Mouse (Mus musculus) frontal cortex, postnatal 14 days (tissue): ENCODE measurements around the gene Lmnb2.
A peak's percentile ranks its signal among the peaks of the same experiment; 100 is the strongest.

Source experiments
- DNase-seq, 2 experiments: peaks; one replicate each; pipeline ENCODE4 v3.0.0; 2022; ENCODE audit warnings: low spot score in 2 of 2

Lmnb2 gene

DNA sequence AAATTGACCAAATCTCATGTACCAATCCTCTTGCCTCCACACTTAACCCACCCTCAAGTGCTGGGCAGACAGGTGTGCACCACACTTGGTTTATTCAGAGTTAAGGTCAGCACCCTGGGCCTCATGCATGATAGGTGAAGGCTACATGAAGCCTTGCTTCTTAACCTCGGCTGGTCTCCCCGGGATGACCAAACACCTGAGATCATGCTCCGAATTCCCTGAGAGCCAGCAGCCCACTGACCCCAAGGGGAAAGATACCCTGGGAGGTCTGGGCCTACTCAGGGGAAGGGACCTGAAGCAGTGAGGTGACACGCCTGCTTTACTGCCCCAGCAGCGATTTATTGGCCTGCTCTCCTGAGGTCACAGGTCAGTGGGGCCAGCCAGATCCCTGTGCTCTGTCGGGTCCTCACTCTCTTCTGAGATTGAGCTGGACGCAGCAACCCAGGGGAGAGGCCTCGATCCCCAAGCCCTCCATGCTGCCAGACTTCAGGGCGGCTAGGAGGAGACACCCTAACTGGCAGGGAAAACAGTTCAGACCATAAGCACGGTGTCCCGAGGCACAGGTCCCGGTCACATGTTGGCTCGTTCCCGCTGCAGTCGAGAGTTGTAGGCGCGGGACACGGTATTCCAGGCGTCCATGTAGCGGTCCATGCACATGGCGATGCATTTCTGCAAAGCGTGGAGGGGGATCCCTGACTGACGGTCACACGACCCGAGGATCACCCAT is 18.3 kb downstream of the Lmnb2 start:
- DNase-seq, result no peak

- DNase-seq, result no peak
These were observed 19.0 kb downstream of the Lmnb2 start for GRCm38 (mm10) chr10:80899074-80899473.

DNA sequence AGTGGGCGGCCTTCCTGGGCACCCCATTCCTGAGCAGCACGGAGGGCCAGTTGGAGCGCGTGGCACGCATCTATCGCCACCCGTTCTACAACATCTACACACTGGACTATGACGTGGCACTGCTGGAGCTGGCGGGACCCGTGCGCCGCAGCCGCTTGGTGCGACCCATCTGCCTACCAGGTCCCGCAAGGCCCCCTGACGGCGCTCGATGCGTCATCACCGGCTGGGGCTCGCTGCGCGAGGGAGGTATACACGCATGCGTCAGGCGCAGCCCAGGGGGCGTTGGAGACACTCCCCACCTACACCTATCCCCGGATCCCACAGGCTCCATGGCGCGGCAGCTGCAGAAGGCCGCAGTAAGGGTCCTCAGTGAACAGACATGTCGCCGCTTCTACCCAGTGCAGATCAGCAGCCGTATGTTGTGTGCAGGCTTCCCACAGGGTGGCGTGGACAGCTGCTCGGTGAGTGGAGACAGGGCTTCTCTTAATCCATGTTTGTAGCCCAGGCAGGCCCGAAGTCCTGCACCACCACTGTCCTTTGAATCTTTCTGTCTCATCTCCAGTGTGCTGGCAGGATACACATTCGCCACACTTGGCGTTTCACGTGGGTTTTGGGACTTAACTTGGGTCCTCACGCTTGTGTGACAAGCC is 20.1 kb downstream of the Lmnb2 start:
- peak in 1 of 2 experiments; percentile 55 for DNase-seq

- DNase-seq, result no peak
These were observed 21.2 kb downstream of the Lmnb2 start for GRCm38 (mm10) chr10:80896581-80897485.

- no peak for DNase-seq
These were observed 22.3 kb downstream of the Lmnb2 start for GRCm38 (mm10) chr10:80895697-80896096.

DNA sequence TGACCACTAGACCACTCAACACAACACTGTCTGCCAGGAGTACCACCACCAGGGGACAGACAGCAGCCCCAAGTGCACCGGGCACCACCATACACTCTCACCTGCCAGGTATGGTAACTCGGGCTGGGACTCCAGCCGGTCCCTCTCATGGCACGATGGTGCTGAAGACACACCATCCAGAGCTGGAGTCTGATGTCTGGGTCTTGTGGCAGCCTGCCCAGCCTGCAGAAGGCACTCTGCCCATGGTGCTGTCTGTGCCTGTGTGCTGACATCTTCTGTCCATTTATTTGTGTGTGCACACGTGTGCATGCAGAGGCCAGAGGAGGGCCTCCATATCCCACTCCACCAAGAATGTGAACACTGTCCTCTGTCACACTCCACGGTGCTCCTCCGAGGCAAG is 22.9 kb downstream of the Lmnb2 start:
- no peak for DNase-seq

DNA sequence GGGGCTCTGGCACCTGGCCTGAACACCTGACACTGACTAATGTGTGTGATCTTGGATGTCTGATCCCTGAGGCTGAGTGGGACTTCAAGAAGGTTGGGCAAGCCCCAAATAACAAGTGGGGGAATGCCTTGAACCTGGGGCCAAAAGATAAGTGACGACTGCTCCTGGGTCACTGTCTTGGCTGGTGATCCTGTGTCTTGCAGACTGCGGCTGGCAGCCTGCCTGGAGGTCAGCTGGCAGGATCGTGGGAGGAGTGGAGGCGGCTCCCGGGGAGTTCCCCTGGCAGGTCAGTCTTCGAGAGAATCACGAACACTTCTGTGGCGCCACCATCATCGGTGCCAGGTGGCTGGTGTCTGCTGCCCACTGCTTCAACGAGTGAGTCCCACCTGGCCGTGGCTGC is 30.9 kb downstream of the Lmnb2 start:
- DNase-seq, result no peak

DNA sequence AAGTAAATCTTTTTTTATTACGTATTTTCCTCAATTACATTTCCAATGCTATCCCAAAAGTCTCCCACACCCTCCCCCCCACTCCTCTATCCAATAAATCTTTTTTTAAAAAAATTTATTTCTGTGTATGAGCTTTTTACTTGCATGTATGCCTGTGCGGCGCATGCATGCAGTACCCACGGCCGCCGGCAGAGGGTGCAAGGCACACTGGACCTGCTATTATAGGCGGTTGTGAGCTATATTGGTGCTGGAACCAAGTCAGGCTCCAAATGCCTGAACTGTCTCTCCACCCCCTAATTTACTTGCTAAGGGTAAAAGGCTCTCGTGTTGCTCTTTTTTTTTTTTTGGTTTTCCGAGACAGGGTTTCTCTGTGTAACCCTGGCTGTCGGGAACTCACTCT is 36.7 kb downstream of the Lmnb2 start:
- DNase-seq, result peak; percentile 65 to 68

- DNase-seq, result no peak
These were observed 37.1 kb downstream of the Lmnb2 start for GRCm38 (mm10) chr10:80880901-80881300.

GRCm38 (mm10) chr10:80880131-80880641 is 37.9 kb downstream of the Lmnb2 start:
- peak in 1 of 2 experiments; percentile 54 for DNase-seq

- DNase-seq, result no peak
These were observed 41.5 kb downstream of the Lmnb2 start for GRCm38 (mm10) chr10:80876594-80876993.

DNA sequence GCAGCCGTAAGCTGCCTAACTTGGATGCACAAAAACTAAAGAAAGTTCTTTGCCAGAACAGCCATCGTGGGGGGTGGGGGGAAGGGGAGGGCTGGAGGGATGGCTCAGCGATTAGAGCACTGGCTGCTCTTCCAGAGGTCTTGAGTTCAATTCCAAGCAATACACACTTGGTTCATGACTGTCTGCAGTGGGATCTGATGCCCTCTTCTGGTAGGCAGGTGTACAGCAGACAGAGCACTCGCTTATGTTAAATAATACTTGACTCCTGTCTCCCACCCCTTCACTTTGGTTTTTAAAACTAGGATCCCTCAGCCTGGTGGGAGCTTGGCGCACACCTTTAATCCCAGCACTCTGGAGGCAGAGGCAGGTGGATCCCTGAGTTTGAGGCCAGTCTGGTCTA is 42.0 kb downstream of the Lmnb2 start:
- DNase-seq, result peak in 1 of 2 experiments; percentile 64

DNA sequence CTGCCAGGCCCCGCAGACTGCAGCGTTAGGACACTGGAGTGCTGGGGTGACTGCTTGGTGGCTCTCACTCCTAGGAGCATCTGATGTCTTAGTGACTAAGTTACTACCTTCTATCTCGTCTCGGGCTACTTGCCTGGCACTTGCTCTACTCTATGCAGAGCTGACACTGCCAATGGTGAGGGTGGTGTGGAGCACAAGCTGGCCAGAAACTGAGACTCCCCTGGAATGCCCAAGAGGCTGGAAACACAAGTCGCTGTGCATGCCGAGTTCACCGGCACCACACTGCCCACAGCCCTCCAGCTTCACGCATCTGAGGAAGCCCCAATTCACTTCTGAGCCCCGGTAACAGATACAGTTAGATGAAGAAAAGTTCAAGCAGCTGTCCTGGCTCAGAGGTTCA is 44.0 kb downstream of the Lmnb2 start:
- no peak for DNase-seq

- DNase-seq, result no peak
These were observed 46.5 kb downstream of the Lmnb2 start, which contains the start of gene Tmprss9 for GRCm38 (mm10) chr10:80871581-80871980. TSS of gene Tmprss9 (plus strand) at chr10:80871848.

DNA sequence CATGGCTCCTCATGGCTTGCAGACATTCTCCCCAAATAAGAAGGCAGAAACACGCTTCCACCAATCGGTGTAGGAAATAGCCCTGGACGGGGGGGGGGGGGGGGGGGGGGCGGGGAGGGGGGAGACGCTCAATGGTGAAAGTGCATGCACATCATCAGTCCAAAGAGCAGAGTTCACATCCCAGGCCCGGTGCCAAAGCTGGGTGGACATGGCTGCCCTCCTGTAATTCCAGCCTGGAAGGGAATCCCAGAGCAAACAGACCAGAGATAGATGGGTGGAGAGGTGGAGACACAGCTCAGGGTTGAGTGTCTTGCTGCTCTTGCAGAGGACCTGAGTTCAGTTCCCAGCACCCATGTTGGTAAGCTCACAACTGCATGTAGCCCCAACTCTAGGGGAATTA is 47.1 kb downstream of the Lmnb2 start:
- DNase-seq, result no peak

GRCm38 (mm10) chr10:80864446-80864845 is 53.6 kb downstream of the Lmnb2 start:
- no peak for DNase-seq

DNA sequence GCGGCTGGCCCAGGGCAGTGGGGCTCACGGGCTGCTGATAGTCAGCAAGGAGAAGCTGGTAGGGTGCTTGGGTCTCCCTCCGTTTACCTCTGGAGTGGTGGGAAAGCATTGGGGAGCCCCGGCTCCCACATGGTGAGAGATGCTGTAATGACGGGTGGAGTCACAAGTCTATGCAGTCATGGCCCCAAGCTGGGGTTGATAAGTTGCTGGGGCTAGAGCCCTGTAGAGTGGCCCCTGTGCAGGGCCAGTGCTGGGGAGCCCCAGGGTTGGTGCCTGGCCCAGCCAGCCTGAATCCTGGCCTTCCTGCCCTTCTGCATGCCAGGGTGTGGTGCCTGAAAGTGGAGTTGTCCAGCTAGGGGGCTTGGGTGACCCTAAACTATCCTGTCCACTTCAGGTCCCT is 55.7 kb downstream of the Lmnb2 start:
- no peak for DNase-seq

- no peak for DNase-seq
These were observed 59.6 kb downstream of the Lmnb2 start for GRCm38 (mm10) chr10:80858350-80858935.

DNA sequence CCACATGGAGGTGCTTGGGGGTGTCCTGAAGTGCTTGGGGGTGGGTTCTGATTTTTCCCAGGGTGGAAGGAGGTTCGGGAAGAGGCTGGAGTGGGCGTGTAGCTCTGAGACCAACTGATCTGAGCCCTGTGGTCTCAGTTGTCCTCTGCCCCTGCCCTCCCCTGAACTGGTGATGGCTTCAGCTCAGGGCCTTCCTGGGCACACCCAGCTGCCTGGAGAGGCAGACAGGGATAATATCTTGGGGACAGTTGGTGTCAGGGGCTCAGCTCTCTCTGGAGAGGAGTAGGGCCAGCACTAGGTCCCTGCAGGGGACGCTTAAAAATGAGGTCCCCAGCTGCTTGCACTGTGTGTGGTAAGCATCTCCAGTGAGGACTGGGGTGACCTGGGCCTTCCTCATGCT is 60.2 kb downstream of the Lmnb2 start:
- no peak for DNase-seq

GRCm38 (mm10) chr10:80857386-80857785 is 60.7 kb downstream of the Lmnb2 start:
- DNase-seq, result no peak

GRCm38 (mm10) chr10:80856908-80857307 is 61.1 kb downstream of the Lmnb2 start:
- DNase-seq, result no peak

DNA sequence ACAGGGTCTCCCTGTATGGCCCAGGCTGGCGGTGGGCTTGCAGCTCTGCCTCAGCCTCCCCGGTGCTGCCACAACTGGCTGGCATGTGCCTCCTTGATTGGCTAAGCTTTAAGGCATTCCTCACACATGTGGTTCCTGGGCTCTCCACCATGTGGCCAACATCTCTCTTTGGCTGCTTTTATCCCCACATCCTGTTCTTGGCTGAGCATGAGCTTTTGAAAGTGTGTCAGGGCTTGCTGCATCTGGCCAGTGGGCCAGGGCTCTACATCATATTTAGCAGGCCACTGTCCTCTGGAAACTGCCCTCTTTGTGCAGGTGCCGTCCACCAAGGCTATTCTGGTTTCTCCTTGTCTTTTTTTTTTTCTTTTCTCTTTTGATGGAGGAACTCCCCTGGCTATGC is 61.8 kb downstream of the Lmnb2 start:
- DNase-seq, result no peak
